Comparison of ENCODE assay signal across 8 mouse cellular contexts in the genomic region with DNA sequence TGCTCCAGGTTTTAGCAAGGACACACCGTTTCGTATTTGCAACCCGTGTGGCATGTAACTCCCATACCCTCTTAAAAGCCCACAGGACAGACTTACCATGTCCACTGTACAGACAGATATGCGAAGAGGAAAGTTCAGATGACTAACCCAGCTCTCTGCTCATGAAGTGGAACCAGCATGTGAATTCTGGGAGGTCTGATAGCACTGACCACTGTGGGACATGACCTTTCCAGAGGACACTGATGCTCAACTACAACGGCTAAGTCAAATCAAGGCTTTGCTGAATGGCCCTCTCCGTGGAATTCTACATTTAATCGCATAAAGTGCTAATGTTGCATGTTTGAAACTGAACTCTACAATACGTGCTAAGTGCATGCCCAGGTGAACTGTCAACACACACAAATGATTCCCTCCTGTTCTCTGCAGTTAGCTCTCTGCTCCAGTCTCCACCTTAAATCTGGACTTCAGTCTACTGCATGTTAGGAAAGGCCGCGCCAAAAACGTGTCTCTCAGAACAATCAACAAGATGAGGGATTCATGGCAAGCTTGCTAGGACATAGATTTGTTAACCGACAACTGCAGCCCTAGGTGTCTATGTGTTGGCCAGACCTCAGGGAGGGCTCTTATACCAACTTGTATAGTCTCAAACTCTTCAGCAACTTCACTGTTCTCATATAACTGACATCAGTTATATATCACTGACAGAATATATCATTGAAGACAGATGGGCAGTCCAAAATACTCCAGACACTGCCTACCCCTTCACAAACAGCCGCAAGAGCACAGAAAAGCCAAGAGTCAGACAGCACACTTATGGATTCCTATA. TPM values are rescaled to one million over a fixed set of nuclear protein-coding genes. Genes with fewer than 3 reads are reported as not detected.
DNase-seq lines count a peak whose midpoint lies in the region; ATAC-seq and TF ChIP-seq lines count a peak whose summit lies in the region.

No protein-coding gene starts in this region.

- no peak for ATAC-seq in kidney, postnatal 0 days (replicated peaks; ENCODE audit: low FRiP score, low read depth)
- ATAC-seq in intestine, embryonic 16.5 days: no peak
- ATAC-seq in midbrain, embryonic 15.5 days (replicated peaks): no peak

- H3K4me2 ChIP-seq in kidney, postnatal 0 days (ENCODE audit: low read length): peak overlapping the region; percentile 63
- H3K4me2 ChIP-seq in intestine, embryonic 16.5 days (ENCODE audit: low read depth, low read length): peak overlapping the region; percentile 62
- H3K4me2 ChIP-seq in midbrain, embryonic 15.5 days: peak overlapping the region; percentile 55

- H3K9me3 ChIP-seq in kidney, postnatal 0 days (replicated peaks; ENCODE audit: low read length): no peaks in the 10 kb centered on the region
- peaks cover 13% of the 10 kb centered on the region for H3K9me3 ChIP-seq in erythroblast, embryonic 14.5 days (ENCODE audit: control insufficient read depth, low read length)
- H3K9me3 ChIP-seq in intestine, embryonic 16.5 days (ENCODE audit: control insufficient read depth, low read length): no peaks in the 10 kb centered on the region
- no peaks in the 10 kb centered on the region for H3K9me3 ChIP-seq in midbrain, embryonic 15.5 days

- WGBS in kidney, postnatal 0 days: 62% methylated on average over 13 of the region's 13 CpGs
- WGBS in intestine, embryonic 16.5 days: 61% methylated on average over 13 of the region's 13 CpGs
- 67% methylated on average over 13 of the region's 13 CpGs for WGBS in midbrain, embryonic 15.5 days

- peak overlapping the region; percentile 69 for H3K4me3 ChIP-seq in kidney, postnatal 0 days (replicated peaks; ENCODE audit: low read depth, low read length)
- H3K4me3 ChIP-seq in erythroblast, embryonic 14.5 days (replicated peaks): peak overlapping the region; percentile 65
- H3K4me3 ChIP-seq in intestine, embryonic 16.5 days (ENCODE audit: low read length): peak overlapping the region; percentile 57
- H3K4me3 ChIP-seq in midbrain, embryonic 15.5 days: peak overlapping the region; percentile 42

- no peak overlapping the region for H3K27ac ChIP-seq in kidney, postnatal 0 days
- H3K27ac ChIP-seq in intestine, embryonic 16.5 days (ENCODE audit: low read length): peak overlapping the region; percentile 84; the same call in 1 of the 2 replicates
- H3K27ac ChIP-seq in midbrain, embryonic 15.5 days: no peak overlapping the region

- peaks cover 30% of the 10 kb centered on the region for H3K36me3 ChIP-seq in kidney, postnatal 0 days (ENCODE audit: insufficient read depth, low read length)
- H3K36me3 ChIP-seq in erythroblast, embryonic 14.5 days (ENCODE audit: control insufficient read depth): peaks cover 53% of the 10 kb centered on the region
- H3K36me3 ChIP-seq in intestine, embryonic 16.5 days (ENCODE audit: control insufficient read depth, insufficient read depth, low read length): peaks cover 33% of the 10 kb centered on the region
- peaks cover 7% of the 10 kb centered on the region for H3K36me3 ChIP-seq in midbrain, embryonic 15.5 days (replicated peaks)

- no peak for DNase-seq in kidney, postnatal 0 days (ENCODE audit: low spot score)
- no peak for DNase-seq in kidney, postnatal 25 days
- peak; percentile 15 for DNase-seq in T-cell, adult 2 months (ENCODE audit: low spot score)
- no peak for DNase-seq in ovary, postnatal 36 days (ENCODE audit: low spot score)
- no peak for DNase-seq in urinary bladder, adult 18-20 months (ENCODE audit: low spot score in 2 of 2)

- H3K27me3 ChIP-seq in kidney, postnatal 0 days (ENCODE audit: insufficient read depth, low read length): no peaks in the 10 kb centered on the region
- no peaks in the 10 kb centered on the region for H3K27me3 ChIP-seq in erythroblast, embryonic 14.5 days (ENCODE audit: control insufficient read depth)
- no peaks in the 10 kb centered on the region for H3K27me3 ChIP-seq in intestine, embryonic 16.5 days (replicated peaks; ENCODE audit: control insufficient read depth, insufficient read depth, low read length)
- H3K27me3 ChIP-seq in midbrain, embryonic 15.5 days (replicated peaks): no peaks in the 10 kb centered on the region

- peak overlapping the region; percentile 76 for H3K9ac ChIP-seq in kidney, postnatal 0 days (ENCODE audit: low read depth, low read length)
- peak overlapping the region; percentile 79 for H3K9ac ChIP-seq in intestine, embryonic 16.5 days (ENCODE audit: low read depth, low read length)
- H3K9ac ChIP-seq in midbrain, embryonic 15.5 days: peak overlapping the region; percentile 57

- H3K4me1 ChIP-seq in kidney, postnatal 0 days (replicated peaks; ENCODE audit: insufficient read depth, low read length): peaks cover 16% of the 10 kb centered on the region
- H3K4me1 ChIP-seq in erythroblast, embryonic 14.5 days (ENCODE audit: control insufficient read depth): peaks cover 45% of the 10 kb centered on the region
- peaks cover 32% of the 10 kb centered on the region for H3K4me1 ChIP-seq in intestine, embryonic 16.5 days (ENCODE audit: control insufficient read depth, insufficient read depth, low read length)
- peaks cover 22% of the 10 kb centered on the region for H3K4me1 ChIP-seq in midbrain, embryonic 15.5 days

- no peak for TF ChIP-seq CTCF in kidney, postnatal 0 days (IDR thresholded peaks at IDR 0.05; ENCODE audit: low read depth)

RNA-seq across cellular contexts. Expression of gene Hjurp, which starts 1.5 kb away (rescaled TPM):
- polyA plus RNA-seq in kidney, postnatal 0 days (2015; fragmentation: Nextera tagmentation; extraction: Ambion mirVana): 56.3 and 62.7 TPM in 2 replicates
- polyA plus RNA-seq in erythroblast, embryonic 14.5 days (2012): 1.1 and 2.2 TPM in 2 replicates
- polyA plus RNA-seq in intestine, embryonic 16.5 days (2015; fragmentation: Nextera tagmentation; extraction: Ambion mirVana): 135 and 141 TPM in 2 replicates
- 85.4 and 86.4 TPM in 2 replicates for polyA plus RNA-seq in midbrain, embryonic 15.5 days (2015; fragmentation: Nextera tagmentation; extraction: Ambion mirVana)

RNA-seq across cellular contexts. Expression of gene Trpm8, which starts 1.6 kb away (rescaled TPM):
- polyA plus RNA-seq in kidney, postnatal 0 days (2015; fragmentation: Nextera tagmentation; extraction: Ambion mirVana): not detected in 2 replicates
- polyA plus RNA-seq in erythroblast, embryonic 14.5 days (2012): not detected in 2 replicates
- not detected in 2 replicates for polyA plus RNA-seq in intestine, embryonic 16.5 days (2015; fragmentation: Nextera tagmentation; extraction: Ambion mirVana)
- 0.09 and 0.10 TPM in 2 replicates for polyA plus RNA-seq in midbrain, embryonic 15.5 days (2015; fragmentation: Nextera tagmentation; extraction: Ambion mirVana)

RNA-seq across cellular contexts. Expression of gene Mroh2a, which starts 49.1 kb away (rescaled TPM):
- 0.60 and 0.66 TPM in 2 replicates for polyA plus RNA-seq in kidney, postnatal 0 days (2015; fragmentation: Nextera tagmentation; extraction: Ambion mirVana)
- polyA plus RNA-seq in erythroblast, embryonic 14.5 days (2012): not detected in 2 replicates
- 0.76 and 0.88 TPM in 2 replicates for polyA plus RNA-seq in intestine, embryonic 16.5 days (2015; fragmentation: Nextera tagmentation; extraction: Ambion mirVana)
- polyA plus RNA-seq in midbrain, embryonic 15.5 days (2015; fragmentation: Nextera tagmentation; extraction: Ambion mirVana): 0.50 and 0.86 TPM in 2 replicates

Comparison
In these comparisons a context has a peak if more than half of its experiments do, and no peak if none do; other contexts are left out.
1. RNA of gene Hjurp, which starts 1.5 kb away (polyA plus RNA-seq): 135 to 141 TPM in intestine, embryonic 16.5 days, 85.4 to 86.4 TPM in midbrain, embryonic 15.5 days and 56.3 to 62.7 TPM in kidney, postnatal 0 days; 1.1 to 2.2 TPM in erythroblast, embryonic 14.5 days; every median in the first group is over 10 times any median in the second.
2. Peak in every context shown above with its lines, with median percentiles within 50 percentile points of each other: H3K4me2 ChIP-seq, H3K4me3 ChIP-seq and H3K9ac ChIP-seq.